Mouse (Mus musculus): ENCODE measurements at regions not wholly inside any gene's neighbourhood (a gene's known extent, or its start where the extent isn't known, plus 50 kb on each side); places are given as distances from the start of the nearest gene placed in this dataset.

GRCm38 (mm10) chr17:64490664-64491063 is 109.9 kb upstream of the Man2a1 start:
- Histone ChIP-seq H3K4me1 (ENCODE audit: insufficient read depth, low read length) (peaks cover 10% of the 10 kb centered on the region; the same call in 1 of the 2 replicates), H3K9me3 (ENCODE audit: low read length) (no peaks in the 10 kb centered on the region), H3K4me3 (ENCODE audit: low read length) (no peak overlapping the region), H3K4me2 (replicated peaks; ENCODE audit: low read depth, low read length) (no peak overlapping the region), H3K27me3 (ENCODE audit: insufficient read depth, low read length) (no peaks in the 10 kb centered on the region), H3K36me3 (ENCODE audit: insufficient read depth, low read length) (no peaks in the 10 kb centered on the region), H3K9ac (replicated peaks; ENCODE audit: low read length) (no peak overlapping the region), H3K27ac (ENCODE audit: low read length) (no peak overlapping the region)
- ATAC-seq (ENCODE audit: low FRiP score, low TSS enrichment), result no peak
- 91% methylated on average over 7 of the region's 7 CpGs for WGBS

DNA sequence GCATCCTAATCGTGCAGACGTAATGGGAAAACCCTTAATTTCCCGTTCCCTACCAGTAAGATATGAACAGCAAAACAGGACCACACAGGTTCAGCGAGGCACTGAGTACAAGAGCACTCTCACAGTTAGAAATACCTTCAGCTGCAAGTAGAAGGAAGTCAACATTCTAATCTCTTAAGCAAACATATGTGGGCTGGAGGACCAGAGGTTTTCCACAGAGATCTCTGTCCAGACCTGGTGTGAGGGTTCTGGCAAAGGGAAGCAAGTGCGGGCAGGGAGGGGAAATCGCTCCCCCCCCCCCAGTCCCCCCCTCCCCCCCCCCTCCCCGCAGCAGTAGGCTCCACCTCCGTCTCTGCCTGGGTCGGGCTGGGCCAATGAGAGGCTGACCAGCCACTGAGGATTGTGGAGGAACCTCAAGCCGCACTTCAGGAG is 108.6 kb upstream of the Man2a1 start:
- H3K4me1 ChIP-seq (ENCODE audit: insufficient read depth, low read length), result 0 out of 2 replicates have a peak, but pooled peaks cover 4% of the 10 kb centered on the region
- peak; percentile 42; the same call in 1 of the 2 replicates for ATAC-seq (ENCODE audit: low FRiP score, low TSS enrichment)
- H3K27me3 ChIP-seq (ENCODE audit: insufficient read depth, low read length), result no peaks in the 10 kb centered on the region
- no peak overlapping the region for H3K27ac ChIP-seq (ENCODE audit: low read length)
- 61% methylated on average over 7 of the region's 10 CpGs for WGBS
- no peak overlapping the region for H3K9ac ChIP-seq (replicated peaks; ENCODE audit: low read length)
- no peaks in the 10 kb centered on the region for H3K36me3 ChIP-seq (ENCODE audit: insufficient read depth, low read length)
- H3K4me3 ChIP-seq (ENCODE audit: low read length), result no peak overlapping the region
- no peaks in the 10 kb centered on the region for H3K9me3 ChIP-seq (ENCODE audit: low read length)
- H3K4me2 ChIP-seq (replicated peaks; ENCODE audit: low read depth, low read length), result no peak overlapping the region

DNA sequence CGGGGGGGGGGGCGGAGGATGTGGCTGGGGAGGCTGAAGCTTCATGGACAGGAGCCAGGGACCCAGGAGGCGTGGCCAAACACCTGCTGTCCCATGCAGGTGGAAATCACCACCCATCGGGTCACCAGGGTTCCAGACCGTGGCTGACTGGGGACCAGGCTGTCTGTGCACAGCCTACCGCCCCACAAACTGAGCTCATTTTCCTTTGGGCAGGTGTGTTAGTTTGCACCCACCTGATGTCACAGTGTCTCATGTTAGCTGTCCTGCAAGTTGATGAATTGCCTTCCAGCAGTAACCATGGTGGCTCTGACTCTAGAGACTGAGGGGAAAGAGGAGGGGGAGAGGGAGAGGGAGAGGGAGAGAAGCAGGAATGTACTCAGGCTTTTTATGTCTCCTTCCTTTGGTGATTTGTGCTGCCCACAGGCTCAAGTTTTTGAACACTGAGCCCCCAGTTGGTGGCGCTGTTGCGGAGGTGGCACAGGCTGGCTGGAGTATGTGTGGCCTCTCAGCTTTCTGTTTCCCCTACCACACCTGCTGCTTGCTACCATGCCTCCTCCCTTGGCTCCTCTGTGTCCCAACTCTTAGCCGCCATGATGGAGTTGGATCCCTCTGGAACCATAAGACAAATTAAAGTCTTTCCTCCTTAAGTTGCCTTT is 107.8 kb upstream of the Man2a1 start:
- 38% methylated on average over 6 of the region's 9 CpGs for WGBS
- no peak for ATAC-seq (ENCODE audit: low FRiP score, low TSS enrichment)
- H3K27me3 ChIP-seq (ENCODE audit: insufficient read depth, low read length), result no peaks in the 10 kb centered on the region
- H3K36me3 ChIP-seq (ENCODE audit: insufficient read depth, low read length), result no peaks in the 10 kb centered on the region
- no peak overlapping the region for H3K27ac ChIP-seq (ENCODE audit: low read length)
- 0 out of 2 replicates have a peak, but pooled peaks cover 4% of the 10 kb centered on the region for H3K4me1 ChIP-seq (ENCODE audit: insufficient read depth, low read length)
- H3K4me3 ChIP-seq (ENCODE audit: low read length), result no peak overlapping the region
- no peak overlapping the region for H3K9ac ChIP-seq (replicated peaks; ENCODE audit: low read length)
- no peaks in the 10 kb centered on the region for H3K9me3 ChIP-seq (ENCODE audit: low read length)
- H3K4me2 ChIP-seq (replicated peaks; ENCODE audit: low read depth, low read length), result no peak overlapping the region

- Histone ChIP-seq H3K27ac (ENCODE audit: low read length) (no peak overlapping the region), H3K27me3 (ENCODE audit: insufficient read depth, low read length) (no peaks in the 10 kb centered on the region), H3K4me3 (ENCODE audit: low read length) (peak overlapping the region; percentile 18; the same call in 1 of the 2 replicates), H3K4me1 (ENCODE audit: insufficient read depth, low read length) (no peaks in the 10 kb centered on the region), H3K4me2 (replicated peaks; ENCODE audit: low read depth, low read length) (peak overlapping the region; percentile 32; the same call in 1 of the 2 replicates), H3K9me3 (ENCODE audit: low read length) (no peaks in the 10 kb centered on the region), H3K9ac (replicated peaks; ENCODE audit: low read length) (no peak overlapping the region), H3K36me3 (ENCODE audit: insufficient read depth, low read length) (no peaks in the 10 kb centered on the region)
- ATAC-seq (ENCODE audit: low FRiP score, low TSS enrichment), result peak; percentile 84; the same call in 1 of the 2 replicates
- 43% methylated on average over 15 of the region's 15 CpGs for WGBS
Measured at GRCm38 (mm10) chr17:64499281-64499997, 101.1 kb upstream of the Man2a1 start.

DNA sequence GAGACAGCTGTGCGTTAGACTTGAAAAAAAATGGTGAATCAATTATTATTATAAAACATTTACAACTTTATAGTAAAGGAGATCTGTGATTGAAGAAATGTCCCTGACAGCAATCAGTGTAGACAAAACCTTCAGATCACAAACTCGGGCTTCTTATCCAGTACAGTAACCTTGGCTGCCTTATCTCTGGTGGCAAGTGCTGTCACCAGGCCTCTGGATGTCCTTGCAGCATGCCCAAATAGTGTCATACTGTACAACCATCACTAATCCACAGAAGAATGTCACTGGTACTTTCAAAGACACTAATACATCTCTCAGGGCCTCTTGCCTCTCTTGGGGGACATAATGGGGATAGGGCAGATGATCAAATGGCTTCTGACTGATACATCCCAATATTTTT is 98.2 kb upstream of the Man2a1 start:
- Histone ChIP-seq H3K4me2 (replicated peaks; ENCODE audit: low read depth, low read length) (no peak overlapping the region), H3K4me3 (ENCODE audit: low read length) (no peak overlapping the region), H3K9ac (replicated peaks; ENCODE audit: low read length) (no peak overlapping the region), H3K27ac (ENCODE audit: low read length) (no peak overlapping the region), H3K36me3 (ENCODE audit: insufficient read depth, low read length) (no peaks in the 10 kb centered on the region), H3K27me3 (ENCODE audit: insufficient read depth, low read length) (no peaks in the 10 kb centered on the region), H3K9me3 (ENCODE audit: low read length) (no peaks in the 10 kb centered on the region), H3K4me1 (ENCODE audit: insufficient read depth, low read length) (no peaks in the 10 kb centered on the region)
- 94% methylated on average over 2 of the region's 2 CpGs for WGBS
- ATAC-seq (ENCODE audit: low FRiP score, low TSS enrichment), result no peak

GRCm38 (mm10) chr17:64505956-64506355 is 94.6 kb upstream of the Man2a1 start:
- Histone ChIP-seq H3K9me3 (ENCODE audit: low read length) (no peaks in the 10 kb centered on the region), H3K9ac (replicated peaks; ENCODE audit: low read length) (no peak overlapping the region), H3K36me3 (ENCODE audit: insufficient read depth, low read length) (no peaks in the 10 kb centered on the region), H3K4me1 (ENCODE audit: insufficient read depth, low read length) (no peaks in the 10 kb centered on the region), H3K4me3 (ENCODE audit: low read length) (no peak overlapping the region), H3K4me2 (replicated peaks; ENCODE audit: low read depth, low read length) (no peak overlapping the region), H3K27me3 (ENCODE audit: insufficient read depth, low read length) (no peaks in the 10 kb centered on the region), H3K27ac (ENCODE audit: low read length) (no peak overlapping the region)
- 86% methylated on average over 2 of the region's 2 CpGs for WGBS
- ATAC-seq (ENCODE audit: low FRiP score, low TSS enrichment), result no peak

DNA sequence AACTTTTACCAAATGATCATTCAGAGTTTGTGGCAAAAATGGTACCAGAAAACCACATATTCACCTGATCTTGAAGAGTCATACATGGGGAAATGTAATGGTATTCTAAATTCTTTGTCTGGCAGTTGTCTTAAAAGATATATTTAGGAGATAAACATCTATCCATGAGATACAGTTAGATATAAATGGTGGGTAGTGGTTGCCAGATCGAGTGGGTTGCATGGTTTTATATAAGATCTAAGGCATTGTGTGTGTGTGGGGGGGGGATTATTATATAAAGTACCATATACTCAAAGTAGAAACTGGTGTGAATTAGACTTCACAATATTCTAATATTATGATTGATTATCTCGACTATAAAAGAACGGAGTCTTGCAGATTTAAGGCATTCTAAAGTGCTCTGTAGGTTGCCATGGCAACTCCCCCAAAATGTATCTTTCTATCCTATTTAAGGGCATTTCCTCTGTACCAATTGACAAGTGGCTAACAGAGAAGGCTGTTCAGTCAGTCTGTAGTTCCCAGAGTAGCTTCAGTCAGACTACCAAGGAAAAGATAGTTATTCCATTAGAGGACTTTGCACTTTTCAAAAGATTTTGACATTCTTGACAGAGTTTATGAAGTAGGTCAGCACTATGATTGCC is 89.3 kb upstream of the Man2a1 start:
- Histone ChIP-seq H3K9me3 (ENCODE audit: low read length) (no peaks in the 10 kb centered on the region), H3K27ac (ENCODE audit: low read length) (no peak overlapping the region), H3K9ac (replicated peaks; ENCODE audit: low read length) (no peak overlapping the region), H3K27me3 (ENCODE audit: insufficient read depth, low read length) (no peaks in the 10 kb centered on the region), H3K4me1 (ENCODE audit: insufficient read depth, low read length) (no peaks in the 10 kb centered on the region), H3K4me2 (replicated peaks; ENCODE audit: low read depth, low read length) (no peak overlapping the region), H3K4me3 (ENCODE audit: low read length) (no peak overlapping the region), H3K36me3 (ENCODE audit: insufficient read depth, low read length) (no peaks in the 10 kb centered on the region)
- no peak for ATAC-seq (ENCODE audit: low FRiP score, low TSS enrichment)
- WGBS, result 89% methylated on average over 3 of the region's 3 CpGs

DNA sequence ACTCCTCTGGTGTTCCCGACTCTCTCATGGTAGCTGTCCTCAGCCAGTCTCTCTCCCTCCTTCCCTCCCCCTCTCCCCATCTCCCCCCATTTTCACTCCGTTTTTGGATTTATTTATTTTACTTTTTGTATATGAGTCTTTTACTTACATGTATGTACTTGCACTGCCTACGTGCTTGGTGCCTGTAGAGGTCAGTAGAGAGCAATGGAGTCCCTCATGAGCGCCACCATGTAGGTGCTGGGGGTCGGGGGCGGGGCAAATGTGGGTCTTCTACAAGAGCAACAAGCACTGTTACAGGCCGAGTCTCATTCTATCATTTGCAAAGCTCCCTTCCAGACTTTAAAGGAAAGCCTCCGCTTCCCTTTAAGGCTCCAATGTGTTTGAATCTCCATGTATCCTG is 78.3 kb upstream of the Man2a1 start:
- no peaks in the 10 kb centered on the region for H3K36me3 ChIP-seq (ENCODE audit: insufficient read depth, low read length)
- ATAC-seq (ENCODE audit: low FRiP score, low TSS enrichment), result no peak
- no peaks in the 10 kb centered on the region for H3K4me1 ChIP-seq (ENCODE audit: insufficient read depth, low read length)
- no peak overlapping the region for H3K27ac ChIP-seq (ENCODE audit: low read length)
- H3K27me3 ChIP-seq (ENCODE audit: insufficient read depth, low read length), result no peaks in the 10 kb centered on the region
- H3K9ac ChIP-seq (replicated peaks; ENCODE audit: low read length), result no peak overlapping the region
- no peak overlapping the region for H3K4me3 ChIP-seq (ENCODE audit: low read length)
- no peaks in the 10 kb centered on the region for H3K9me3 ChIP-seq (ENCODE audit: low read length)
- no peak overlapping the region for H3K4me2 ChIP-seq (replicated peaks; ENCODE audit: low read depth, low read length)
- WGBS, result 77% methylated on average over 8 of the region's 8 CpGs

DNA sequence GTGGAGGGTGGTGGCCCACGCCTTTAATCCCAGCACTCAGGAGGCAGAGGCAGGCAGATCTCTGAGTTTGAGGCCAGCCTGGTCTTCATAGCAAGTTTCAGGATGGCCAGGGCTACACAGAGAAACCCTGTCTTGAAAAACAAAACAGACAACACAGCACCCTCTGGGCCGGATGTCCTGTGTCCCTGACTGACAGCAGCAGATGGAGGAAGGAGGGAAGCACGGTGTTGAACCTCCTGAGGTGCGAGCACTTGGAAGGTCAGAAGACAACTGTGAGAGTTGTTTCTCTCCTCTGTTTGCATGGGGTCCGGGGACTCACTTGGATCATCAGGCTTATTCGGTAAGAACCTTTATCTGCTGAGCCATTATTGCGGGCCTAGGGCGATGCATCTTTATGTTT is 76.6 kb upstream of the Man2a1 start:
- H3K4me3 ChIP-seq (ENCODE audit: low read length), result no peak overlapping the region
- H3K9ac ChIP-seq (replicated peaks; ENCODE audit: low read length), result no peak overlapping the region
- 94% methylated on average over 8 of the region's 8 CpGs for WGBS
- ATAC-seq (ENCODE audit: low FRiP score, low TSS enrichment), result no peak
- no peaks in the 10 kb centered on the region for H3K9me3 ChIP-seq (ENCODE audit: low read length)
- no peaks in the 10 kb centered on the region for H3K27me3 ChIP-seq (ENCODE audit: insufficient read depth, low read length)
- no peak overlapping the region for H3K4me2 ChIP-seq (replicated peaks; ENCODE audit: low read depth, low read length)
- no peaks in the 10 kb centered on the region for H3K36me3 ChIP-seq (ENCODE audit: insufficient read depth, low read length)
- H3K27ac ChIP-seq (ENCODE audit: low read length), result no peak overlapping the region
- H3K4me1 ChIP-seq (ENCODE audit: insufficient read depth, low read length), result no peaks in the 10 kb centered on the region

DNA sequence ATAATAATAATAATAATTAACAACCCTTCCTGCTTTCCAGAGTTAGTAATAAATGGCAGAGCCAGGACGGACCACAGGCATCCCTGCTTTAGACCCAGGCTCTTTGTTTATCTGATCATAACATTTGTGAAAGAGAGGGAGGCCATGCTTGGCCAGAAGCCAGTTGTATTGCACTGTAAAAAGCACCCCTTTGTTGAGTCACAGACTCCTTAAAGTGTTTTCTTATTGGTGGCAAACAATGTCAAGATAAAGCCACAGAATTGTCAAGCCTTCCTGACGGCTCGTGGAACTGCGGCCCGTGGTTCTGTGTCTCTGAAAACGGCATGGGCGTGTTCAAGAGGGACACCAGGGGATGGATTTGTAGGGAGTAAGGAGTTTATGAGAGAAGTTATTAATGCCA is 72.7 kb upstream of the Man2a1 start:
- Histone ChIP-seq H3K4me3 (ENCODE audit: low read length) (no peak overlapping the region), H3K27ac (ENCODE audit: low read length) (no peak overlapping the region), H3K4me1 (ENCODE audit: insufficient read depth, low read length) (no peaks in the 10 kb centered on the region), H3K4me2 (replicated peaks; ENCODE audit: low read depth, low read length) (no peak overlapping the region), H3K36me3 (ENCODE audit: insufficient read depth, low read length) (no peaks in the 10 kb centered on the region), H3K27me3 (ENCODE audit: insufficient read depth, low read length) (no peaks in the 10 kb centered on the region), H3K9me3 (ENCODE audit: low read length) (no peaks in the 10 kb centered on the region), H3K9ac (replicated peaks; ENCODE audit: low read length) (no peak overlapping the region)
- WGBS, result 76% methylated on average over 7 of the region's 7 CpGs
- no peak for ATAC-seq (ENCODE audit: low FRiP score, low TSS enrichment)

All from kidney, embryonic 16.5 days (tissue).